Mouse (Mus musculus): Measurements from ENCODE around the gene Clcn5.

The Clcn5 gene

GRCm38 (mm10) chrX:7319089-7319721 is at the start of gene Clcn5:
Gene Clcn5 (minus strand): TSS chrX:7319358.
- DNase-seq (ENCODE audit: low spot score), result peak; percentile 96

GRCm38 (mm10) chrX:7325455-7325854 is 6.3 kb upstream of the Clcn5 start:
- no peak for DNase-seq (ENCODE audit: low spot score)

GRCm38 (mm10) chrX:7322288-7322687 is 3.1 kb upstream of the Clcn5 start:
- DNase-seq (ENCODE audit: low spot score), result peak; percentile 67

GRCm38 (mm10) chrX:7320571-7320970 is 1.4 kb upstream of the Clcn5 start:
- DNase-seq (ENCODE audit: low spot score), result no peak

- DNase-seq (ENCODE audit: low spot score), result peak; percentile 26
These were observed 570 bp downstream of the Clcn5 start for GRCm38 (mm10) chrX:7318551-7319025.

- no peak for DNase-seq (ENCODE audit: low spot score)
These were observed 4.0 kb downstream of the Clcn5 start for GRCm38 (mm10) chrX:7315115-7315514.

- no peak for DNase-seq (ENCODE audit: low spot score)
These were observed 4.5 kb downstream of the Clcn5 start for GRCm38 (mm10) chrX:7314645-7315044.

- peak; percentile 40 for DNase-seq (ENCODE audit: low spot score)
These were observed 10.9 kb downstream of the Clcn5 start for GRCm38 (mm10) chrX:7308242-7308641.

GRCm38 (mm10) chrX:7306861-7307260 is 12.3 kb downstream of the Clcn5 start:
- no peak for DNase-seq (ENCODE audit: low spot score)

- no peak for DNase-seq (ENCODE audit: low spot score)
These were observed 26.2 kb downstream of the Clcn5 start for GRCm38 (mm10) chrX:7292981-7293380.

- DNase-seq (ENCODE audit: low spot score), result no peak
These were observed 26.9 kb downstream of the Clcn5 start for GRCm38 (mm10) chrX:7292151-7292768.

GRCm38 (mm10) chrX:7288976-7289375 is 30.2 kb downstream of the Clcn5 start:
- no peak for DNase-seq (ENCODE audit: low spot score)

GRCm38 (mm10) chrX:7287051-7287734 is 32.0 kb downstream of the Clcn5 start:
- no peak for DNase-seq (ENCODE audit: low spot score)

GRCm38 (mm10) chrX:7282636-7283035 is 36.5 kb downstream of the Clcn5 start:
- DNase-seq (ENCODE audit: low spot score), result no peak

- DNase-seq (ENCODE audit: low spot score), result no peak
These were observed 39.4 kb downstream of the Clcn5 start for GRCm38 (mm10) chrX:7279722-7280121.

GRCm38 (mm10) chrX:7276564-7276963 is 42.6 kb downstream of the Clcn5 start:
- DNase-seq (ENCODE audit: low spot score), result no peak

- no peak for DNase-seq (ENCODE audit: low spot score)
These were observed 58.0 kb downstream of the Clcn5 start for GRCm38 (mm10) chrX:7261149-7261548.

- DNase-seq (ENCODE audit: low spot score), result no peak
These were observed 58.6 kb downstream of the Clcn5 start for GRCm38 (mm10) chrX:7260400-7261113.

GRCm38 (mm10) chrX:7259718-7260117 is 59.4 kb downstream of the Clcn5 start:
- DNase-seq (ENCODE audit: low spot score), result no peak

- DNase-seq (ENCODE audit: low spot score), result no peak
These were observed 63.1 kb downstream of the Clcn5 start for GRCm38 (mm10) chrX:7256022-7256421.

- no peak for DNase-seq (ENCODE audit: low spot score)
These were observed 115.1 kb downstream of the Clcn5 start for GRCm38 (mm10) chrX:7204099-7204498.

GRCm38 (mm10) chrX:7203535-7203934 is 115.6 kb downstream of the Clcn5 start:
- DNase-seq (ENCODE audit: low spot score), result no peak

GRCm38 (mm10) chrX:7197833-7198232 is 121.3 kb downstream of the Clcn5 start:
- DNase-seq (ENCODE audit: low spot score), result no peak
